Mouse (Mus musculus) CD8-positive naive resting alpha-beta T cell, adult 57 days (primary cell): ENCODE results near the gene Fiz1. TPM values are rescaled to one million over a fixed set of nuclear protein-coding genes. Genes with fewer than 3 reads are reported as not detected.

Source experiments
- total RNA-seq: library from RNA; stranded (reverse); gene quantifications from one replicate; pipeline ENCODE4 v1.2.4, GENCODE M21; 2023

Fiz1 gene
- 51.1 TPM for total RNA-seq

GRCm38 (mm10) chr7:5014251-5015117 is at the start of gene Fiz1, which contains the start of gene Zfp524:
TSS of gene Fiz1 (minus strand) at chr7:5014697.
TSS of gene Zfp524 (plus strand) at chr7:5014415.

GRCm38 (mm10) chr7:5061774-5062359 is 47.4 kb upstream of the Fiz1 start, which contains the start of gene U2af2:
TSS of gene U2af2 (plus strand) at chr7:5062143.

GRCm38 (mm10) chr7:5051193-5052192 is 37.0 kb upstream of the Fiz1 start, which contains the start of gene Zfp580:
TSS of gene Zfp580 (plus strand) at chr7:5051538.

GRCm38 (mm10) chr7:5038109-5038732 is 23.7 kb upstream of the Fiz1 start, which contains the start of gene Zfp784:
TSS of gene Zfp784 (minus strand) at chr7:5038446.

GRCm38 (mm10) chr7:5033818-5034217 is 19.3 kb upstream of the Fiz1 start, which contains the start of gene 4632433K11Rik:
TSS of gene 4632433K11Rik (plus strand) at chr7:5034118.

GRCm38 (mm10) chr7:5020000-5020681 is 5.6 kb upstream of the Fiz1 start, which contains the start of the genes Zfp865 and Ccdc106:
TSS of gene Zfp865 (plus strand) at chr7:5020376.
TSS of gene Ccdc106 (plus strand) at chr7:5020553.

GRCm38 (mm10) chr7:5015118-5016001 is 863 bp upstream of the Fiz1 start, which contains the start of gene Gm44973:
TSS of gene Gm44973 (plus strand) at chr7:5015496.

GRCm38 (mm10) chr7:4996003-4996895 is 18.2 kb downstream of the Fiz1 start, which contains the start of gene Zfp579:
TSS of gene Zfp579 (minus strand) at chr7:4996158.

GRCm38 (mm10) chr7:4971068-4971467 is 43.4 kb downstream of the Fiz1 start, which contains the start of gene Sbk3:
TSS of gene Sbk3 (minus strand) at chr7:4971168.

GRCm38 (mm10) chr7:4964272-4964671 is 50.2 kb downstream of the Fiz1 start, which contains the start of gene Sbk2:
TSS of gene Sbk2 (minus strand) at chr7:4964406.

Other genes starting within 250 kb of the Fiz1 start
- gene Fam71e2, start 243.4 kb downstream of the Fiz1 start, total RNA-seq, result not detected
- gene Il11, start 231.8 kb downstream of the Fiz1 start, total RNA-seq, result not detected
- not detected for gene Tmem190, start 231.8 kb downstream of the Fiz1 start, total RNA-seq
- 1.4 TPM for gene Tmem238, start 225.0 kb downstream of the Fiz1 start, total RNA-seq
- gene Rpl28, start 221.8 kb downstream of the Fiz1 start, total RNA-seq, result 2,425 TPM
- gene Ube2s, start 202.1 kb downstream of the Fiz1 start, total RNA-seq, result 155 TPM
- gene Shisa7, start 170.0 kb downstream of the Fiz1 start, total RNA-seq, result 0.12 TPM
- 3.4 TPM for gene Isoc2b, start 144.4 kb downstream of the Fiz1 start, total RNA-seq
- 10.2 TPM for gene Isoc2a, start 137.5 kb downstream of the Fiz1 start, total RNA-seq
- not detected for gene Gm36210, start 108.2 kb downstream of the Fiz1 start, total RNA-seq
- gene Zfp628, start 99.5 kb downstream of the Fiz1 start, total RNA-seq, result 36.5 TPM
- gene Nat14, start 92.7 kb downstream of the Fiz1 start, total RNA-seq, result 16.7 TPM
- 0.64 TPM for gene Ssc5d, start 88.9 kb downstream of the Fiz1 start, total RNA-seq
- not detected for gene Sbk2, start 50.3 kb downstream of the Fiz1 start, total RNA-seq
- not detected for gene Sbk3, start 43.5 kb downstream of the Fiz1 start, total RNA-seq
- gene Zfp579, start 18.5 kb downstream of the Fiz1 start, total RNA-seq, result 29.8 TPM
- 9.5 TPM for gene Zfp524, start 282 bp downstream of the Fiz1 start, total RNA-seq
- gene Gm44973, start 799 bp upstream of the Fiz1 start, total RNA-seq, result not detected
- gene Zfp865, start 5.7 kb upstream of the Fiz1 start, total RNA-seq, result 53.7 TPM
- gene Ccdc106, start 5.9 kb upstream of the Fiz1 start, total RNA-seq, result not detected
- gene 4632433K11Rik, start 19.4 kb upstream of the Fiz1 start, total RNA-seq, result not detected
- gene Zfp784, start 23.7 kb upstream of the Fiz1 start, total RNA-seq, result 8.6 TPM
- 7.7 TPM for gene Zfp580, start 36.8 kb upstream of the Fiz1 start, total RNA-seq
- gene U2af2, start 47.4 kb upstream of the Fiz1 start, total RNA-seq, result 400 TPM
- 106 TPM for gene Epn1, start 65.5 kb upstream of the Fiz1 start, total RNA-seq
- not detected for gene Rfpl4, start 102.3 kb upstream of the Fiz1 start, total RNA-seq
- gene Rasl2-9, start 111.3 kb upstream of the Fiz1 start, total RNA-seq, result not detected
- gene Vmn1r55, start 135.0 kb upstream of the Fiz1 start, total RNA-seq, result 0.03 TPM
- gene Vmn1r56, start 182.1 kb upstream of the Fiz1 start, total RNA-seq, result not detected
- gene Vmn1r57, start 203.8 kb upstream of the Fiz1 start, total RNA-seq, result not detected